Mouse (Mus musculus): ENCODE measurements around the gene Rbm17. TPM values are rescaled to one million over a fixed set of nuclear protein-coding genes. Genes with fewer than 3 reads are reported as not detected.
A peak's percentile ranks its signal among the peaks of the same experiment; 100 is the strongest.
"Not testable (repeated sequence)": the region's sequence is repeated elsewhere in the genome, so short reads cannot be mapped to it uniquely, and the experiment has no call there.

Rbm17 gene
- total RNA-seq, 2 experiments from 2014 or later, result 73.5 to 87.7 TPM

DNA sequence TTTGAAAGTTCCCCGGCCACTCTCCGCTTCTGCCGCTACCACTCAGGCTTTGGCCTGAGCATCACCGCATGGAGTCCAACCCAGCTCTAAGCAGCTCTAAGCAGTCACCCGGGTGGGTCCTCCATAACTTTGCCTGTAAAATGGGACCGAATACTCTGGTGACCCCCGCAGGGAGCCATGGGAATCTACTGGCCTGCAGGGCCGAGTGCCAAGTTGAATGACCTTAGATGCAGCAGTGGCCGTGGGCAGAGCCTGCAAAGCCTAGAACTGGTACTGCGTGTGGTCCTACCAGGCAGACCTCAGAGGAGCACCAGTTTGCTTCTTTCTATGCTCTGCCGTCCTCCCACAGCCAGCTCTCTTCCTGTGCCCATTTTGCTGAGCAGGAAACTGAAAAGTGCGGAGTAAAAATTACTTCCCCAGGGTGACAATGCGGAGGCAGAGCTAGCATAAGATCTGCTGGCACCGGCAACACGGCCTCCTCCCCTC lies 50.9 kb downstream of the Rbm17 start:
- intact Hi-C loops (cut with DNase I), result no loop called here
- DNase-seq (ENCODE audit: low spot score in 2 of 2), result peak in 1 of 2 experiments; percentile 49

DNA sequence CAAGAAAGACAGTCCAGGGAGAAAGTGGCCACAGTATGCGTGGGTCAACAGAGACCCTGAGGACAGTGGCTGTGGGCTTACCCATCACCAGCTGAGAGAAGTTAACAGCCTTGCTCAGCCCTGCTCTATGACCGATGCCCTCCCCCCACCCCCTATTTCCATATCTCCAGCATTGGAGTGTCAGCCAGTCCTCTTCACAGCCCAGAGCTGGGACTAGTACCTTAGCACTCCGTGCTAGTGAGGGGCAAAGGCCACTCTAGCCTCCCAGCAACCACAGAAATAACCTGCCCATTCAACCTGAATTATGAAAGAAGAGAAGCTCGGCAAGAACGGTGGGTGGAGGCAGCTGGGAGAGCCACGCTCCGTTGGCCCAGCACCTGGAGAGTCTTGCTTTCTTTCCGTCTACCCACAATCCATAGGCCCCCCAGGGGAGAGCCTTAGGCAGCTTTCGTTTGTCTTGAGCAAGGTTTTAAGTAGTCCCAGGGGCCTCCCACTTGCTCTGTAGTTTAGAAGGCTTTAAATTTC lies 51.6 kb downstream of the Rbm17 start:
- intact Hi-C loops (cut with DNase I), result no loop called here
- DNase-seq (ENCODE audit: low spot score in 2 of 2), result no peak

DNA sequence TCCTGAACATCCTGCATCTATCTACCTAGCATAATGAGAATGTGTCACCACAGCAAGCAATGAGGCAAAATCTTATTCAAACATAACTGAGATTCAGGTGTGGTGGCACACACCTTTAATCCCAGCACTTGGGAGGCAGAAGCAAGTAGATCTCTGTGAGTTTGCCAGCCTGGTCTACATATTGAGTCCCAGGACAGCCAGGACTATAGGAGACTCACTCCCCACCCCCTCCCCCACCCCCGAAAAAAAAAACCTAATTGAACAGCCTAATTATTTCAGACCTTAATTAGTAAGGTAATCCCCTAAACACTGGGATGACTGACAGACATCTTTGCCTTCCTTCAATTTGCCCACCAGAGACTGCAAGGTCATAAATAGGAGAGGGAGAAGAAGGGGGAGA lies 52.2 kb downstream of the Rbm17 start:
- intact Hi-C loops (cut with DNase I), result no loop called here
- no peak for DNase-seq (ENCODE audit: low spot score in 2 of 2)

DNA sequence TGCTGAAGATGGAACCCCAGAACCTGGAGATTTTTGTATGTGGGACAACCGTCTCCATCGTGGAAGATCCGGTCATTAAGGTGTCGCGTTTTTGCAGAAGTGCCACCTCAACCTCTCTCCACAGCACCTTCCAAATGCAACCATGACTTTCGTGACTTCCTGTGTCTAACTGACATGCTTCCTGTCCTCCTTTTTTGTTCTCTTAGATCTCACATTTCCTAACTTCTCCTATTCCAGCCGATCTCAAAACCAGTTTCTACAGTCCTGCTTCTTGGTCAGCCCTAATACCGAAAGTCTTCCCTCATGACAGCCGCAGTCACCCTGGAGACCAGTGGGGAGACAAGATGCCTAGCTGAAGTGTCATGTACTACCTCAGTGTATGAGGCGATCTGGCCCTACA lies 55.4 kb downstream of the Rbm17 start:
- intact Hi-C loops (cut with DNase I), result no loop called here
- no peak for DNase-seq (ENCODE audit: low spot score in 2 of 2)

DNA sequence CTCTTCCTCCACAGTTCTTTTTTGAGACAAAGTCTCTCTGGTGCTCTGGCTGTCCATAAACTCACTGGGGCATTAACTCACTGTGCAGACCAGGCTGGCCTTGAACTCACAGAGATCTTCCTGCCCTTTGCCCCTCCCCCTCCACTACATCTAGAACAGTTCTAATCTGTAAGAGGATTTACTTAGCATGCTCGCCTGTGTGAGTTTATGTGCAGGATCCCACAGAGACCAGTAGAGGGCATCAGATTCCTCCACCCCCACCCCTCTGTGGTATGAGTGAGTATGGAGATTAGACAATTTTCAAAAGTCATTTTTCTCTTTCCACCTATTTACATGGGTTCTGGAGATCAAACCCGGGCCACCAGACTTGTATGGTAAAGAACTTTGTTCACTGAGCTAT lies 56.3 kb downstream of the Rbm17 start:
- intact Hi-C loops (cut with DNase I), result no loop called here
- DNase-seq (ENCODE audit: low spot score in 2 of 2), result no peak

DNA sequence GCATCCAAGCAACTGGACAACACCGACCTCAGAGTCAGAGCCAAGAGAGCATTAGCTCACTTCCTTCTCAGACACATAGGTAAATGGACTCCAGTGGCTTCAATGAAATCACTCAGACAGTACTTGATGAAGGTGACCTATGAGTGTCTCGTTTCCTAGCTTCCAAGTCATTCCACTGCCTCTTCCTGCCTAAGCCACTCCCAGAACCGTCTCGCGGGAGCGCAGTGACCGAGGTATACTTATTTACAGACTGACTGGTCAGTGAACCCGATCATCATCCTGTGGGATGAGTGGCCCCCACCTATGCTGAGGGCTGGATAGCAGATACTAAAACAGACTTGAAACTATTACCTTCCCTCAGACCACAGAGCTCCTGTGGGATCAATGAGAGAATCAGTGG lies 57.9 kb downstream of the Rbm17 start:
- intact Hi-C loops (cut with DNase I), result no loop called here
- DNase-seq (ENCODE audit: low spot score in 2 of 2), result no peak

DNA sequence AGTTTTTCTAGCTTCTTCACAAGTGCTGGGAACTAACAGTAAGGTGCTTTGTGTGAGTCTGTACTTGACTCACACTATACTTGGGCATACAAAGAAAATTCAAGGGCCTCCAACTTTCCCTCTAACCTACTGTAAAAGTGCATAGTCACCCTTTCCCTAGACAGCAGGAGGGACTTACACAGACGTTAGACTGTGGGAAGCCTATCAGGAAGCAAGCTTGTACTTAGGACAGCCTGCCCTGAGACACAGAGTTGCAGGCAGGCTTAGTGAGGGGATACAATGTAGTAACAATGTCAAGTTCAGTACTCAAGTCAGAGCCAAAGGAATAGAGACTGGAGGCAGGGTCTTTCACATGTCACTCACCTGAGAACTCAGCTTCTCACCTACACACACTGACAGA lies 58.6 kb downstream of the Rbm17 start:
- intact Hi-C loops (cut with DNase I), result no loop called here
- no peak for DNase-seq (ENCODE audit: low spot score in 2 of 2)

DNA sequence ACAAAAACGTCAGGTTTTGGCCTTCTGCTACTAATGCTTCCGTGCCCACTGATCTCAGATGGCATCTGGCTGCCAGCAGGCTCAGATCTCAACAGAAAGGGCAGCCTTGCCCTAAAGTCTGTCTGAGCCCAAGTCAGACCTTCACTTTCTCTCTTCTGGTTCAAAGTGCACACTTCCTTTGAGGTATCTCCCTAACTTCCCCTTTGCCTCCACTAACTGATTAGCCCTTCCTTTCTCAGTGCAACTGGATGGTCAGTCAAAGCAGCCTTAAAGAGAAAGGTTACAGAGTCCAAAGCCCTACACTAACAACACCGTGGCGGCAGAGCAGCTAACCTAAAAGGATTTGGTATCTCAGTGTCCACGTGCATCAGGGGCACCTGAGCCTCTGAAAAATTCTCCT lies 59.6 kb downstream of the Rbm17 start:
- intact Hi-C loops (cut with DNase I), result loop anchor here (5.0 kb wide), 1 partner anchor 117 kb away; no protein-coding TSS in a partner anchor

DNA sequence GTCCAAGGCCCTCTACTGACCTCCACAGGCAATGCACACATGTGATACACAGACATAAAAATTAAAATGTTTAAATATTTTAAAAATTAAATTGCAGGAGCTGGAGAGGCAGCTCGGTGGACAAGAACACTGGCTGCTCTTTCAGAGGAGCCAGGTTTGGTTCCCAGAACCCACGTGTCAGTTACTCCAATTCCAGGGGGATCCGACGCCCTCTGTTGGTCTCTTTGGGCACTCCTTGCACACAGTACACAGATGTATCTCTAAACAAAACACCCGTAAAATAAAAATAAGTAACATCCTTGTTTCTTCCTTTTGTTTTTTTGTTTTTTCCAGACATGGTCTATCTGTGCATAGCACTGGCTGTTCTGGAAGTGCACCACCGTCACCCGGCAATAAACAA lies 60.8 kb downstream of the Rbm17 start:
- no peak for DNase-seq (ENCODE audit: low spot score in 2 of 2)

More for the DNA sequence above, 59.6 kb downstream of the Rbm17 start:
- no peak for DNase-seq (ENCODE audit: low spot score in 2 of 2)

DNA sequence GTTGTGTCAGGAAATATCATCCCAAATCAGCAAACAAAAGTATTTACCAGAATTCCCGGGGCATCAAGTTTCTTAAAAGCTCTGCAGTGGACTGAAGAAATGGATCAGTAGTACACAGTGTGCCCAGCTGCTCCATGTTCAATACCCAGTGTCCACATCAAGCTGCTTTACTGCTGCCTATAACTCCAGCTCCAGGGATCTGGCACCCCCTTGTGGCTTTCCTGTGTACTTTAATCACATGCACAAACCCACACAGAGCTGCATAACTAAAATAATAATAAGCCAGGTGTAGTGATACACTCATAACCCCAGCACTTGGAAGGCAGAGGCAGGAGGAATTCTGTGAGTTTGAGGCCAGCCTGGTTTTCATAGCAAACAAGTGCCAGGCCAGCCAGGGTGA lies 61.3 kb downstream of the Rbm17 start:
- peak; percentile 72 to 80 for DNase-seq (ENCODE audit: low spot score in 2 of 2)
- intact Hi-C loops (cut with DNase I), result loop anchor here (1.0 to 5.0 kb wide), 3 partner anchors 40 to 211 kb away; no protein-coding TSS in a partner anchor

More for the DNA sequence above, 60.8 kb downstream of the Rbm17 start:
- intact Hi-C loops (cut with DNase I), result loop anchor here (2.0 to 5.0 kb wide), 2 partner anchors 40 to 116 kb away; no protein-coding TSS in a partner anchor

DNA sequence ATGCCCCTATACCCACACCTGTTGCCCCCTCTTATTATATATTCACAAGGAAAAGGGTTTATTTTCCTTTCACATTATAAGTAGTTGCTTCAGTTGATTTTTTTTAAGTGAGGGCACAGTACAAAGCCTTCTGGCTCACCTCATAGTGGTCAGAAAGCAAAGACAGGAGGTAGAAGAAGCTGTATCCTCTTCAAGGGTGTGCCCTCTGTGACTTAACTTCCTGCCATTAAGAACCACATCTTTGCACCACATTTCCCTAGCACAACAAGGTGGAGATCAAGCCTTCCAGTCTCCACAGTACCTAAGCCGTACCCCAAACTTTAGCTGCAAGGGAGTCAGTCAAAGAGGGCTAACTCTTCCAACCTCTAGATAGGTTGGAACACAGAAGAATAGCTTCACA lies 61.8 kb downstream of the Rbm17 start:
- DNase-seq (ENCODE audit: low spot score in 2 of 2), result no peak
- intact Hi-C loops (cut with DNase I), result loop anchor here (1.0 to 5.0 kb wide), 3 partner anchors 39 to 211 kb away; no protein-coding TSS in a partner anchor

DNA sequence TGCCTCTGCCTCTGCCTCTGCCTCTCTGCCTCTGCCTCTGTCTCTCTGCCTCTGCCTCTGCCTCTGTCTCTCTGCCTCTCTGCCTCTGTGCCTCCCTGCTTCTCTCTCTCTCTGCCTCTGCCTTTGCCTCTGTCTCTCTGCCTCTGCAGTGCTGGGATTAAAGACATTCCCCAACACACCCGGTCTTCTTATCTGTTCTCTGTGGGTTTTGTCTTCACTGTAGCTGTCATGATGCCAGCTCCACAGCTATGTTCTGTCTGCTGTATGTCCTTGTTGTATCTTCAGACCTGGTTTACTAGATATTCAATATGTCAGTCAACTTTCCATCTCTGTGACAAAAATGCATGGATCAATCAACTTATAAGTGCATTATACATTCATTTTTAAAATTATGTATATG lies 62.4 kb downstream of the Rbm17 start:
- intact Hi-C loops (cut with DNase I), result loop anchor here (5.0 kb wide), 1 partner anchor 114 kb away; no protein-coding TSS in a partner anchor
- not testable (repeated sequence) for DNase-seq (ENCODE audit: low spot score in 2 of 2)

DNA sequence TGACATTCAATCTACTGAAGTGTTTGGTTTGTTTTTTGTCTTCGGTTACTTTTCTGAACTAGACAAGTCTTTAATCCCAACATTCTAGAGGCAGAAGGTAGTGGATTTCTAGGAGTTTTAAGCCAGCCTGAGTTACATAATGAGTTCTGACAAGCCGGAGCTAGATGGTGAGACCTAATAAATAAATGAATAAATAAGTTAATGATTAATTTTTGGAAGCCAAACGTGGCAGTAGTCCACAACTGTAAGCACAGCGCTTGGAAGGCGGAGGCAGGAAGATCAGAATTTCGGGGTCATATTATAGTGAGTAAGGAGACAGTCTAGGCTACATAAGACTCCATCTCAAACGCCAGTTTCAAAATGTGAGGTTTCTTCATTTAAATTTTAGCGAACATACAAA lies 68.0 kb downstream of the Rbm17 start:
- intact Hi-C loops (cut with DNase I), result loop anchor here (1.0 kb wide), 1 partner anchor 34 kb away; no protein-coding TSS in a partner anchor
- no peak for DNase-seq (ENCODE audit: low spot score in 2 of 2)

Other genes with a start within 250 kb of the Rbm17 start
- 10 to 100 TPM; 27.5 to 30.0 TPM for gene Pfkfb3, start 50.1 kb downstream of the Rbm17 start, total RNA-seq (2021)
- gene Gm17490, start 22.1 kb upstream of the Rbm17 start, total RNA-seq (2021), result not detected
- gene Il2ra, start 38.7 kb upstream of the Rbm17 start, total RNA-seq (2021), result not detected
- gene Il15ra, start 101.1 kb upstream of the Rbm17 start, total RNA-seq (2021), result 10 to 100 TPM in 1 of 2 experiments, 1 to 10 TPM in 1; 6.8 to 11.0 TPM
- 100 to 1,000 TPM; 102 to 122 TPM for gene Fbh1, start 173.4 kb upstream of the Rbm17 start, total RNA-seq (2021)
- 10 to 100 TPM; 55.2 to 56.9 TPM for gene Ankrd16, start 173.7 kb upstream of the Rbm17 start, total RNA-seq (2021)

All from left cerebral cortex, postnatal 25 days (tissue).